Mouse (Mus musculus): ENCODE measurements around the gene Arl15. TPM values are rescaled to one million over a fixed set of nuclear protein-coding genes. Genes with fewer than 3 reads are reported as not detected.

Gene Arl15
- total and polyA plus RNA-seq, 2 experiments from 2014 or later, result 13.6 to 32.6 TPM

DNA sequence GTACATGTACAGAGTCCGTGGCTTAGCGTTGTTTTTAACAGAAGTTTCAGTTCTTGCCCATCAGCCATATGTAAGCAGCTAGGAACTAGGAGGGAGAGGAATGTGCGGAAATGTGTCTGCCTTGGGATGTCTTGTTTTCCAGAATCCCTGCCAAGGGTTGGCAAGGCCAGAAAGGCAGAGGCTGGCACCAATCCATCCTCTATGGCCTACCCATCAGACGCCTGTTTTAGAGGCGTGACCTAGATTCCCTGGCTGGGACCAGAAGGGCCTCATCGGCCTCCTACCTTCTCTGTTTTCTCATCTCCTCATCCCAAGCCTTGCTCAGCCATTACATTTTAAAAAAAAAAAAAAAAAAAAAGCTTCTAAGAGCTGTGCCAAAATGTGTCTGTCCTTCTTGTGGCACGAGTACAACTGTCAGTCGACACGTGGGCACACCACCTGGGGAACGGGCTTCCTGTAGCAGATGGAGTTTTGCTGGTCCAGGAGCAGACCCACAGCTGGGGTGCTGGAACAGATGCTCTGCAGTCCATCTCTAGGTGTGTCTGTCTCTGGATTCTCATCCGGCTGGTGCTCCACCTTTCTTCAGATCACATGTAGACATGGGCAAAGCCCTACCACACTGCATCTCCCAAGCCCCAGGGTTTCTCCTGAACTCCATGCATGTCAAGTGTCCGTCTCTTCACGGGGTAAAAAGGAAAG, 192.7 kb downstream of the Arl15 start:
- TF ChIP-seq CTCF (IDR thresholded peaks at IDR 0.05; ENCODE audit: low read depth), result no peak
- no peak overlapping the region for H3K27ac ChIP-seq
- H3K4me1 ChIP-seq (ENCODE audit: insufficient read depth, low read length), result no peaks in the 10 kb centered on the region
- 48% methylated on average over 13 of the region's 13 CpGs for WGBS
- no peaks in the 10 kb centered on the region for H3K9me3 ChIP-seq (ENCODE audit: low read length)
- H3K4me2 ChIP-seq (ENCODE audit: low read depth, low read length), result no peak overlapping the region
- DNase-seq (ENCODE audit: low spot score) (peak; percentile 85), ATAC-seq (peak; percentile 86)
- no peak overlapping the region for H3K4me3 ChIP-seq (ENCODE audit: low read length)
- no peaks in the 10 kb centered on the region for H3K36me3 ChIP-seq (ENCODE audit: insufficient read depth, low read length)
- H3K9ac ChIP-seq (replicated peaks; ENCODE audit: low read length), result no peak overlapping the region
- no peaks in the 10 kb centered on the region for H3K27me3 ChIP-seq (ENCODE audit: insufficient read depth, low read length)

DNA sequence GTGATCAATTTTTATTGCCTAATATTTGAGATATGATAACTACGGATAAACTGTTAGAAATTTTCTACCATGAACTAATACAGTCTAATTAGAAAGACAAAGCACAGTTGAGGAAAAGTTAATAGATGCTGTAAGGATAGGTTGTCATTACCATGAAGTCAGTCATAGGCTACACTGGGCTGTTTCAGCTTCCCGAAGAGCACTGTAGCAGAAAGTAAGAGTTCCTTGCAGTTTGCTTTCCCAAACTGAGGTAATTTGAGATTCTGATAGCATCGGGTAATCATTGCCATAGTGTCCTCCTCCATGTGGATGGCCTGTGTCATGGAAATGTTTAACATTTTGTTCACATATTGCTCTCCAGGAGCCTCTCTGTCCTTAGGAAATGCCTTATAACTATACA, 195.9 kb downstream of the Arl15 start:
- Histone ChIP-seq H3K4me1 (ENCODE audit: insufficient read depth, low read length) (no peaks in the 10 kb centered on the region), H3K4me3 (ENCODE audit: low read length) (no peak overlapping the region), H3K27me3 (ENCODE audit: insufficient read depth, low read length) (no peaks in the 10 kb centered on the region), H3K27ac (no peak overlapping the region), H3K4me2 (ENCODE audit: low read depth, low read length) (no peak overlapping the region), H3K9ac (replicated peaks; ENCODE audit: low read length) (no peak overlapping the region), H3K9me3 (ENCODE audit: low read length) (no peaks in the 10 kb centered on the region), H3K36me3 (ENCODE audit: insufficient read depth, low read length) (no peaks in the 10 kb centered on the region)
- DNase-seq (ENCODE audit: low spot score) (no peak), ATAC-seq (no peak)
- WGBS, result 87% methylated on average over 3 of the region's 3 CpGs
- TF ChIP-seq CTCF (IDR thresholded peaks at IDR 0.05; ENCODE audit: low read depth), result no peak

DNA sequence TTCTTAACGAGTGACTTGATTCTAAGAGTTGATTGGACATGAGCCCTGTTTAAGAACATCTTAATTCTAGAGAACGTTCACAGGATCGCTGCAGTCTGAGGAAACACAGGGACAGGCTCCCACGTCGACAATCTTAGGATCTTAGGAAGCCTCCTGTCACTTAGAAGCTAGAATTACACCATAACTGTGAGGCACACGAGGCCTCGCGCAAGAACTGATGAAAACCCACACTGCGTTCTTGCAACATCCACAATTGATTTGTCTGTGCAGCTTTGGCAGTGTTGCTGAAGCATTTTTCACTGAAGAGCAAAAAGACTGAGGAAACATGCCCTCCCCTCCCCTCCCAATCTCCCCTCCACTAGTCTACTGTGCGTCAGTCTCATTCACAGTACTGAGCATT, 196.4 kb downstream of the Arl15 start:
- Histone ChIP-seq H3K36me3 (ENCODE audit: insufficient read depth, low read length) (no peaks in the 10 kb centered on the region), H3K4me2 (ENCODE audit: low read depth, low read length) (no peak overlapping the region), H3K9ac (replicated peaks; ENCODE audit: low read length) (no peak overlapping the region), H3K27me3 (ENCODE audit: insufficient read depth, low read length) (no peaks in the 10 kb centered on the region), H3K4me3 (ENCODE audit: low read length) (no peak overlapping the region), H3K27ac (no peak overlapping the region), H3K9me3 (ENCODE audit: low read length) (no peaks in the 10 kb centered on the region), H3K4me1 (ENCODE audit: insufficient read depth, low read length) (no peaks in the 10 kb centered on the region)
- 69% methylated on average over 10 of the region's 10 CpGs for WGBS
- TF ChIP-seq CTCF (IDR thresholded peaks at IDR 0.05; ENCODE audit: low read depth), result no peak
- DNase-seq (ENCODE audit: low spot score), result no peak
- no peak for ATAC-seq

DNA sequence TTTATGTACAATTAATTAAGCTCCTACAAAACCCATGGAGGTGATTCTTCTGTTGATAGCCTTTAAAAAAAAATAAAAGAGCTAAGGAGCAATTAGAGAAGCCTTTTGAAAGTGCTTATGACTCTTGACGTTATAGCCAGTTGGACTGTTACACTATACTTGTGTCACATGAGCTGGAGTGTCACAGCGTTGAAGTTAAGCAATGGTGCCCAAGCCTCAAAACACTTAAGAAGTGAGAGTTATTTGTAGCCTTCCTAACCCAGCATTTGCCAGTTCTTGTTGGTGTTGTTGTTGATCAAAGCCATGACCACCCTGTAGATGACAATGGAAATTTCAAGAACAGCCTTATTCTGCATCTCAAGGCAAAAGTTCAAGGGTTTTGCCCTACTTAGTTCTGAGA, 198.8 kb downstream of the Arl15 start:
- H3K27me3 ChIP-seq (ENCODE audit: insufficient read depth, low read length), result no peaks in the 10 kb centered on the region
- H3K4me3 ChIP-seq (ENCODE audit: low read length), result no peak overlapping the region
- no peak for DNase-seq (ENCODE audit: low spot score)
- no peak for TF ChIP-seq CTCF (IDR thresholded peaks at IDR 0.05; ENCODE audit: low read depth)
- H3K9me3 ChIP-seq (ENCODE audit: low read length), result no peaks in the 10 kb centered on the region
- no peak overlapping the region for H3K27ac ChIP-seq
- no peak for ATAC-seq
- no peak overlapping the region for H3K9ac ChIP-seq (replicated peaks; ENCODE audit: low read length)
- no peak overlapping the region for H3K4me2 ChIP-seq (ENCODE audit: low read depth, low read length)
- no peaks in the 10 kb centered on the region for H3K36me3 ChIP-seq (ENCODE audit: insufficient read depth, low read length)
- H3K4me1 ChIP-seq (ENCODE audit: insufficient read depth, low read length), result no peaks in the 10 kb centered on the region
- WGBS, result 92% methylated on average over 2 of the region's 2 CpGs

DNA sequence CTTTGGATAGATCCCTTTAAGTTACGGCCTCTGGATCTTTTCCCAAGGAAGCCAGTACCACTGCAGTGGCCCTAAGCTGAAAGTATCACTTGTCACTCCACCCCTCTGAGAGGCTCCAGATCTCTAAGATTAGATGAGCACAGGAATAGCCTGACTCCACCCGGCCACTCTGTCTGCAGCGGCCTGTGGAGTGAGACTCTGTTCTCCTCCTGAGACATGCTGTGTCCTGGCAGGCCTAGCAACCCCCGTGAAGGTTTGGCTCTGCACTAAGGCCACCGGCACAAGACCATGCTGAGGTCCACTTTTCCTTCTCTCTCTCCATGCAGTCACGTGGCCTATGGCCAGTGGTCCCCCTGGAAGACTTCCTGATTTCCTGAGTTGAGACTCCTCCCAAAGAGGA, 200.3 kb downstream of the Arl15 start:
- no peak overlapping the region for H3K9ac ChIP-seq (replicated peaks; ENCODE audit: low read length)
- H3K4me2 ChIP-seq (ENCODE audit: low read depth, low read length), result no peak overlapping the region
- H3K27ac ChIP-seq, result no peak overlapping the region
- H3K9me3 ChIP-seq (ENCODE audit: low read length), result no peaks in the 10 kb centered on the region
- DNase-seq (ENCODE audit: low spot score) (no peak), ATAC-seq (no peak)
- H3K36me3 ChIP-seq (ENCODE audit: insufficient read depth, low read length), result no peaks in the 10 kb centered on the region
- TF ChIP-seq CTCF (IDR thresholded peaks at IDR 0.05; ENCODE audit: low read depth), result no peak
- 53% methylated on average over 6 of the region's 6 CpGs for WGBS
- no peaks in the 10 kb centered on the region for H3K4me1 ChIP-seq (ENCODE audit: insufficient read depth, low read length)
- H3K4me3 ChIP-seq (ENCODE audit: low read length), result no peak overlapping the region
- no peaks in the 10 kb centered on the region for H3K27me3 ChIP-seq (ENCODE audit: insufficient read depth, low read length)

DNA sequence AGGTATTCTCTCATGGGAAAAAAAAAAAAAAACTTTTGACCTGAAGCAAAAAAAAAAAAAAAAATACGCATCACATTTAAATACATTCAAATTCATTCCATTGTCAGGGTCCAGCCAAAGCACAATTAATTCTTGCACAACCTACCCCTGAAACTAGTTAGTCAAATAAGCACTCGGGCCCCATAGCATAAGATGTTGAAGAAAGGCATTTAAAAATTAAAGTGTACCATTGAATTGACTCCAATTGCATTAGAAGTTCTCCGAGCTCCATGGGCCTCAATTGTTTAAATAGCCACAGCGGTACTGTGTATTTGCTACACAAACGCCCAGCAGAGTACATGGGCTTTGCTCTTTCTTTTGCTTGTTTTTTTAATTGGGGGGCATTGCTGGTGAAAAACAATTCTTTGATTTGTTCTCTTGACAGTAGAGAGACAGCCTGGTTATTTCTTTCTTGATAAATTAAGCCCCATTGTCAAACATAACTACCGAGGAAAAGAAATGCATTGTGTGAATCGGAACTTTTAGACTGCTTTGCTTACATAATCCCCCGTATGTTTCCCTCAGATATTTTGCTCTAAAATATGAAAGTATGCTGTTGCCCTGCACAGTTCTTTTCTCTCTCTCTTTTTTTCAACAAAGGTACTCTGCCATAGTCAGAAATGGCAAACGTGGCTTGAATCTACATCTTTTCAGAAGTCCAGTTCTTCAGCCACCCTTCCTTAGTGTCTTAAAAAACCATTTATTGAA, 201.4 kb downstream of the Arl15 start:
- Histone ChIP-seq H3K9ac (replicated peaks; ENCODE audit: low read length) (no peak overlapping the region), H3K4me3 (ENCODE audit: low read length) (no peak overlapping the region), H3K4me2 (ENCODE audit: low read depth, low read length) (no peak overlapping the region), H3K36me3 (ENCODE audit: insufficient read depth, low read length) (no peaks in the 10 kb centered on the region), H3K4me1 (ENCODE audit: insufficient read depth, low read length) (no peaks in the 10 kb centered on the region), H3K27me3 (ENCODE audit: insufficient read depth, low read length) (no peaks in the 10 kb centered on the region), H3K9me3 (ENCODE audit: low read length) (no peaks in the 10 kb centered on the region), H3K27ac (no peak overlapping the region)
- WGBS, result 48% methylated on average over 9 of the region's 9 CpGs
- ATAC-seq (no peak), DNase-seq (ENCODE audit: low spot score) (no peak)
- TF ChIP-seq CTCF (IDR thresholded peaks at IDR 0.05; ENCODE audit: low read depth), result no peak

DNA sequence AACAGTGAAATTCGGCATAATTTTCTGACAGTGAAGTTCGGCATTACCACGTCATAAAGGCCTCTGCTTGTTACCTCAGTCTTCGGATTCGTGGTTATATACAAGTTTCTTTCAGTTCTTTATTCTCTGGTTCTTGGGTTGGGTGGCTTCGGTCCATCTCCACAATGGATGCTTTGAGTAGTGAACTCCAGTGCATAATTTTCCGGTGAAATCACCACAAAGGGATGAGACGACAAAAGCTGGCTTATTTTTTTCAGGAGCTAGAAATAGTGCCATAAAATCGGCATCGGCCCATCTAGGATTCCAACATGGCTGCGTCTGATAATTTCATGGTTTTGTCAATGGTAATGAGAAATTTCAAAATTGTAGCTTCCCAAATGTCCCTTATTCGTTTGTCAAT, 204.5 kb downstream of the Arl15 start:
- no peaks in the 10 kb centered on the region for H3K27me3 ChIP-seq (ENCODE audit: insufficient read depth, low read length)
- no peak overlapping the region for H3K4me3 ChIP-seq (ENCODE audit: low read length)
- H3K27ac ChIP-seq, result no peak overlapping the region
- no peak overlapping the region for H3K4me2 ChIP-seq (ENCODE audit: low read depth, low read length)
- H3K9ac ChIP-seq (replicated peaks; ENCODE audit: low read length), result no peak overlapping the region
- H3K4me1 ChIP-seq (ENCODE audit: insufficient read depth, low read length), result no peaks in the 10 kb centered on the region
- H3K36me3 ChIP-seq (ENCODE audit: insufficient read depth, low read length), result no peaks in the 10 kb centered on the region
- no peaks in the 10 kb centered on the region for H3K9me3 ChIP-seq (ENCODE audit: low read length)
- no peak for TF ChIP-seq CTCF (IDR thresholded peaks at IDR 0.05; ENCODE audit: low read depth)
- ATAC-seq, result no peak
- 76% methylated on average over 12 of the region's 12 CpGs for WGBS
- no peak for DNase-seq (ENCODE audit: low spot score)

Measured in hindbrain, postnatal 0 days (tissue).